Mouse (Mus musculus) G1E-ER4 (cell line): ENCODE data around the gene Vipas39. TPM values are rescaled to one million over a fixed set of nuclear protein-coding genes. Genes with fewer than 3 reads are reported as not detected.

Experiments used
- GATA1 ChIP-seq: IDR thresholded peaks from one replicate; pipeline ENCODE4 v1.8.0; 2012; ENCODE audit warnings: low read length, inconsistent platforms
- polyA plus RNA-seq: library from polyadenylated mRNA; stranded (reverse); fragments of >175 nt; gene quantifications from 2 replicates; pipeline ENCODE4 v1.2.3, GENCODE M21; 2012

Gene Vipas39
- polyA plus RNA-seq, 1 experiment = 0.55 TPM

GRCm38 (mm10) chr12:87217596-87217995 is 48.5 kb downstream of the Vipas39 start:
- no peak for TF ChIP-seq GATA1

GRCm38 (mm10) chr12:87216053-87216452 is 50.0 kb downstream of the Vipas39 start:
- no peak for TF ChIP-seq GATA1

GRCm38 (mm10) chr12:87212844-87213606 is 53.0 kb downstream of the Vipas39 start:
- TF ChIP-seq GATA1 = no peak

GRCm38 (mm10) chr12:87201694-87202093 is 64.4 kb downstream of the Vipas39 start:
- TF ChIP-seq GATA1 = no peak

GRCm38 (mm10) chr12:87199973-87200586 is 66.0 kb downstream of the Vipas39 start, which contains the start of gene Tmed8:
TSS of gene Tmed8 (minus strand) at chr12:87200454.
- TF ChIP-seq GATA1 = no peak

GRCm38 (mm10) chr12:87199206-87199972 is 66.7 kb downstream of the Vipas39 start, which contains the start of gene Samd15:
TSS of gene Samd15 (plus strand) at chr12:87199723.
- no peak for TF ChIP-seq GATA1

GRCm38 (mm10) chr12:87198792-87199191 is 67.3 kb downstream of the Vipas39 start:
- no peak for TF ChIP-seq GATA1

GRCm38 (mm10) chr12:87196310-87196709 is 69.7 kb downstream of the Vipas39 start:
- TF ChIP-seq GATA1 = no peak

- TF ChIP-seq GATA1 = no peak
Observed at GRCm38 (mm10) chr12:87195069-87195468, 71.0 kb downstream of the Vipas39 start.

GRCm38 (mm10) chr12:87193008-87193407 is 73.0 kb downstream of the Vipas39 start:
- no peak for TF ChIP-seq GATA1

Other genes with a start within 250 kb of the Vipas39 start
- gene Tmem63c, start 244.9 kb downstream of the Vipas39 start, polyA plus RNA-seq = not detected in 2 replicates
- 0.09 TPM in 1 of 2 replicates, not detected in the other for gene Ngb, start 163.7 kb downstream of the Vipas39 start, polyA plus RNA-seq
- 4.7 and 6.0 TPM in 2 replicates for gene Gstz1, start 119.1 kb downstream of the Vipas39 start, polyA plus RNA-seq
- 3.0 and 3.9 TPM in 2 replicates for gene Pomt2, start 118.3 kb downstream of the Vipas39 start, polyA plus RNA-seq
- 0.33 TPM in 1 of 2 replicates, not detected in the other for gene Samd15, start 66.5 kb downstream of the Vipas39 start, polyA plus RNA-seq
- gene Tmed8, start 65.8 kb downstream of the Vipas39 start, polyA plus RNA-seq = 2.6 and 3.0 TPM in 2 replicates
- 0.08 TPM in 1 of 2 replicates, not detected in the other for gene Noxred1, start 27.5 kb downstream of the Vipas39 start, polyA plus RNA-seq
- 209 and 244 TPM in 2 replicates for gene Ahsa1, start 223 bp upstream of the Vipas39 start, polyA plus RNA-seq
- not detected in 2 replicates for gene Ism2, start 33.4 kb upstream of the Vipas39 start, polyA plus RNA-seq
- 20.7 and 28.7 TPM in 2 replicates for gene Sptlc2, start 122.1 kb upstream of the Vipas39 start, polyA plus RNA-seq
- 2.3 and 3.9 TPM in 2 replicates for gene Slirp, start 177.6 kb upstream of the Vipas39 start, polyA plus RNA-seq
- 26.5 and 30.5 TPM in 2 replicates for gene Alkbh1, start 177.8 kb upstream of the Vipas39 start, polyA plus RNA-seq
- gene Snw1, start 206.0 kb upstream of the Vipas39 start, polyA plus RNA-seq = 15.8 and 15.9 TPM in 2 replicates
- not detected in 2 replicates for gene Gm5788, start 228.5 kb upstream of the Vipas39 start, polyA plus RNA-seq
- gene Gm8300, start 248.1 kb upstream of the Vipas39 start, polyA plus RNA-seq = not detected in 2 replicates